Mouse (Mus musculus) mouse embryonic stem cell (cell line): Measurements from ENCODE around the gene Ndufv1.

Source experiments
- in situ Hi-C, 2 experiments: fragments of 300-500 bp; cut with MboI; formaldehyde crosslinking; loops; 1 replicate in 1 of 2; 3 replicates in 1 of 2; pipeline ENCODE4 v1.14.3; 2019 to 2020; ENCODE audit warnings: low sequenced_read_pairs in 2 of 2, low pct_unique_long_range_greater_than_20kb in 1 of 2, mixed read lengths in 1 of 2; ENCODE audit not compliant: unreplicated experiment in 1 of 2

Ndufv1 gene

GRCm38 (mm10) chr19:4011086-4011485, 1.5 kb downstream of the Ndufv1 start:
- in situ Hi-C loops, result loop anchor here in 1 of 2 experiments (5.0 kb wide), 1 partner anchor 36 kb away; the partner anchor contains the start of gene Gstp2

- in situ Hi-C loops, result no loop called here
These were observed 6.6 kb downstream of the Ndufv1 start for GRCm38 (mm10) chr19:4005971-4006370.

- in situ Hi-C loops, result no loop called here
These were observed 7.5 kb downstream of the Ndufv1 start for GRCm38 (mm10) chr19:4005091-4005490.

- in situ Hi-C loops, result no loop called here
These were observed 8.3 kb downstream of the Ndufv1 start for GRCm38 (mm10) chr19:4004331-4004730.

GRCm38 (mm10) chr19:4003641-4004040, 9.0 kb downstream of the Ndufv1 start:
- in situ Hi-C loops, result no loop called here

- in situ Hi-C loops, result no loop called here
These were observed 9.5 kb downstream of the Ndufv1 start, which contains the start of gene Doc2g for GRCm38 (mm10) chr19:4003112-4003511. Gene Doc2g, plus strand, starts transcription at chr19:4003313.

GRCm38 (mm10) chr19:4001752-4002151, 10.9 kb downstream of the Ndufv1 start:
- in situ Hi-C loops, result no loop called here

- in situ Hi-C loops, result no loop called here
These were observed 11.6 kb downstream of the Ndufv1 start for GRCm38 (mm10) chr19:4000949-4001525.

GRCm38 (mm10) chr19:4000119-4000900, 12.3 kb downstream of the Ndufv1 start, which contains the start of the genes Nudt8 and Gm49405:
Gene Nudt8, plus strand, starts transcription at chr19:4000580.
Gene Gm49405, plus strand, starts transcription at chr19:4000626.
- in situ Hi-C loops, result no loop called here

- in situ Hi-C loops, result no loop called here
These were observed 13.4 kb downstream of the Ndufv1 start for GRCm38 (mm10) chr19:3999121-3999730.

- in situ Hi-C loops, result no loop called here
These were observed 14.3 kb downstream of the Ndufv1 start for GRCm38 (mm10) chr19:3998335-3998734.

- in situ Hi-C loops, result no loop called here
These were observed 15.4 kb downstream of the Ndufv1 start for GRCm38 (mm10) chr19:3997231-3997630.

GRCm38 (mm10) chr19:3996747-3997146, 15.9 kb downstream of the Ndufv1 start:
- in situ Hi-C loops, result no loop called here

GRCm38 (mm10) chr19:3996106-3996505, 16.5 kb downstream of the Ndufv1 start:
- in situ Hi-C loops, result no loop called here

- in situ Hi-C loops, result no loop called here
These were observed 17.1 kb downstream of the Ndufv1 start for GRCm38 (mm10) chr19:3995505-3995904.

GRCm38 (mm10) chr19:3994932-3995331, 17.7 kb downstream of the Ndufv1 start:
- in situ Hi-C loops, result no loop called here

- in situ Hi-C loops, result no loop called here
These were observed 20.2 kb downstream of the Ndufv1 start, which contains the start of gene Tbx10 for GRCm38 (mm10) chr19:3992416-3992815. Gene Tbx10, plus strand, starts transcription at chr19:3992752.

GRCm38 (mm10) chr19:3991966-3992365, 20.6 kb downstream of the Ndufv1 start:
- in situ Hi-C loops, result no loop called here

GRCm38 (mm10) chr19:3991562-3991961, 21.0 kb downstream of the Ndufv1 start:
- in situ Hi-C loops, result no loop called here
